Mouse (Mus musculus) limb, embryonic 14.5 days (tissue): ENCODE results near the gene Tuba4a. TPM values are rescaled to one million over a fixed set of nuclear protein-coding genes. Genes with fewer than 3 reads are reported as not detected.
A peak's percentile ranks its signal among the peaks of the same experiment; 100 is the strongest.

Experiments
- ATAC-seq: fragments of 200-750 bp; cut with Nextera tagmentation; 2 replicates; pipeline ENCODE4 v1.8.0; 2017; ENCODE audit warnings: low read depth, moderate number of reproducible peaks, moderate TSS enrichment; ENCODE audit not compliant: low FRiP score
- DNase-seq: peaks from one replicate; pipeline ENCODE4 v3.0.0-alpha.2; 2015; ENCODE audit warnings: low spot score
- H3K27ac ChIP-seq: fragments of 300-500 bp; sonication (generic); replicated peaks from 2 replicates; pipeline ENCODE4 v1.5.1; 2014; ENCODE audit warnings: low read depth, mild to moderate bottlenecking, low read length, moderate library complexity, mixed read lengths
- H3K27me3 ChIP-seq: fragments of 300-500 bp; sonication (generic); 2 replicates; pipeline ENCODE4 v1.6.1; 2014; ENCODE audit warnings: low read length, mixed read lengths; ENCODE audit not compliant: control insufficient read depth, insufficient read depth
- H3K36me3 ChIP-seq: fragments of 300-500 bp; sonication (generic); 2 replicates; pipeline ENCODE4 v1.6.1; 2014; ENCODE audit warnings: mild to moderate bottlenecking, low read length, moderate library complexity, mixed read lengths; ENCODE audit not compliant: control insufficient read depth, insufficient read depth
- H3K4me1 ChIP-seq: fragments of 300-500 bp; sonication (generic); 2 replicates; pipeline ENCODE4 v1.6.1; 2014; ENCODE audit warnings: antibody characterized with exemption, low read length, mixed read lengths; ENCODE audit not compliant: control insufficient read depth, insufficient read depth
- H3K4me2 ChIP-seq: fragments of 300-500 bp; sonication (generic); replicated peaks from 2 replicates; pipeline ENCODE4 v1.6.1; 2014; ENCODE audit warnings: low read depth, mild to moderate bottlenecking, low read length, moderate library complexity; ENCODE audit not compliant: severe bottlenecking
- H3K4me3 ChIP-seq: fragments of 300-500 bp; sonication (generic); replicated peaks from 2 replicates; pipeline ENCODE4 v1.5.1; 2014; ENCODE audit warnings: low read length
- H3K9ac ChIP-seq: fragments of 300-500 bp; sonication (generic); 2 replicates; pipeline ENCODE4 v1.6.1; 2014; ENCODE audit warnings: mild to moderate bottlenecking, low read depth, low read length, moderate library complexity; ENCODE audit not compliant: severe bottlenecking
- H3K9me3 ChIP-seq: fragments of 300-500 bp; sonication (generic); 2 replicates; pipeline ENCODE4 v1.6.1; 2016; ENCODE audit warnings: low read length; ENCODE audit not compliant: control insufficient read depth
- POLR2A ChIP-seq: fragments of 200-500 bp; IDR thresholded peaks from 2 replicates; pipeline ENCODE4 v1.8.0; 2012; ENCODE audit warnings: inconsistent platforms, mild to moderate bottlenecking, moderate library complexity, borderline replicate concordance; ENCODE audit not compliant: insufficient read depth, insufficient read length; ENCODE audit errors: extremely low read depth
- WGBS: fragments of 180-500 bp; shearing (Covaris S2); extraction: QIAGEN DNeasy Blood & Tissue Kit; methylation state at CpG from one replicate; pipeline ENCODE4 v1.1.7; 2014; 5-methylcytosine and 5-hydroxymethylcytosine counted together
- microRNA-seq: library from miRNA; unstranded; fragments of <30 nt; microRNA quantifications from one replicate; pipeline ENCODE4, GENCODE M21; 2016
- polyA plus RNA-seq, 2 experiments: library from polyadenylated mRNA; depleted of rRNA in 1 of 2; stranded (reverse) in 1 of 2; unstranded in 1 of 2; fragments of >200 nt; fragmentation: Nextera tagmentation in 1 of 2; extraction: Ambion mirVana in 1 of 2; gene quantifications; 2 replicates each; pipeline versions ENCODE4 v1.2.1 to v1.2.3; 2012 to 2014

Tuba4a gene
- polyA plus RNA-seq, 2 experiments = 25.1 to 55.9 TPM

- peak overlapping the region; percentile 72 for H3K4me3 ChIP-seq
- no peak for TF ChIP-seq POLR2A
- peak overlapping the region; percentile 56 for H3K9ac ChIP-seq
- peak overlapping the region; percentile 56 for H3K4me2 ChIP-seq
- 8% methylated on average over 7 of the region's 7 CpGs for WGBS
- peak overlapping the region; percentile 81; the same call in 1 of the 2 replicates for H3K27ac ChIP-seq
- no peaks in the 10 kb centered on the region for H3K27me3 ChIP-seq
- no peaks in the 10 kb centered on the region for H3K9me3 ChIP-seq
- peaks cover 10% of the 10 kb centered on the region for H3K4me1 ChIP-seq
- ATAC-seq (no peak; the same call in 1 of the 2 replicates), DNase-seq (no peak)
- peaks cover 28% of the 10 kb centered on the region for H3K36me3 ChIP-seq
Measured at GRCm38 (mm10) chr1:75168093-75168471, 51.6 kb downstream of the Tuba4a start.

Small RNA genes within 50 kb of the gene (microRNA-seq; reads per million reads assigned to microRNA genes)
- gene Gm27943 = not detected

Other genes with a start within 250 kb of the Tuba4a start
- 4.4 and 4.8 TPM in 2 replicates for gene Nhej1, start 94.7 kb downstream of the Tuba4a start, polyA plus RNA-seq (2012; rRNA removed)
- gene Nhej1, start 94.7 kb downstream of the Tuba4a start, polyA plus RNA-seq (2014; fragmentation: Nextera tagmentation; extraction: Ambion mirVana) = 7.8 and 10.8 TPM in 2 replicates
- 0.55 and 0.58 TPM in 2 replicates for gene Slc23a3, start 86.0 kb downstream of the Tuba4a start, polyA plus RNA-seq (2012; rRNA removed)
- 0.11 and 0.12 TPM in 2 replicates for gene Slc23a3, start 86.0 kb downstream of the Tuba4a start, polyA plus RNA-seq (2014; fragmentation: Nextera tagmentation; extraction: Ambion mirVana)
- gene Cnppd1, start 77.2 kb downstream of the Tuba4a start, polyA plus RNA-seq (2012; rRNA removed) = 48.1 and 56.7 TPM in 2 replicates
- gene Cnppd1, start 77.2 kb downstream of the Tuba4a start, polyA plus RNA-seq (2014; fragmentation: Nextera tagmentation; extraction: Ambion mirVana) = 37.8 and 39.7 TPM in 2 replicates
- gene Retreg2, start 77.1 kb downstream of the Tuba4a start, polyA plus RNA-seq (2012; rRNA removed) = 74.8 and 101 TPM in 2 replicates
- 46.4 and 48.1 TPM in 2 replicates for gene Retreg2, start 77.1 kb downstream of the Tuba4a start, polyA plus RNA-seq (2014; fragmentation: Nextera tagmentation; extraction: Ambion mirVana)
- 53.2 and 58.5 TPM in 2 replicates for gene Zfand2b, start 51.2 kb downstream of the Tuba4a start, polyA plus RNA-seq (2012; rRNA removed)
- 40.2 TPM in 2 replicates for gene Zfand2b, start 51.2 kb downstream of the Tuba4a start, polyA plus RNA-seq (2014; fragmentation: Nextera tagmentation; extraction: Ambion mirVana)
- 27.3 and 34.2 TPM in 2 replicates for gene Abcb6, start 39.5 kb downstream of the Tuba4a start, polyA plus RNA-seq (2012; rRNA removed)
- gene Abcb6, start 39.5 kb downstream of the Tuba4a start, polyA plus RNA-seq (2014; fragmentation: Nextera tagmentation; extraction: Ambion mirVana) = 29.7 and 34.1 TPM in 2 replicates
- 34.1 and 34.7 TPM in 2 replicates for gene Ankzf1, start 27.7 kb downstream of the Tuba4a start, polyA plus RNA-seq (2012; rRNA removed)
- 19.2 and 23.2 TPM in 2 replicates for gene Ankzf1, start 27.7 kb downstream of the Tuba4a start, polyA plus RNA-seq (2014; fragmentation: Nextera tagmentation; extraction: Ambion mirVana)
- gene Atg9a, start 27.7 kb downstream of the Tuba4a start, polyA plus RNA-seq (2012; rRNA removed) = 46.1 and 62.3 TPM in 2 replicates
- gene Atg9a, start 27.7 kb downstream of the Tuba4a start, polyA plus RNA-seq (2014; fragmentation: Nextera tagmentation; extraction: Ambion mirVana) = 31.5 and 33.9 TPM in 2 replicates
- 41.4 and 46.0 TPM in 2 replicates for gene Glb1l, start 9.1 kb downstream of the Tuba4a start, polyA plus RNA-seq (2012; rRNA removed)
- 17.7 and 18.2 TPM in 2 replicates for gene Glb1l, start 9.1 kb downstream of the Tuba4a start, polyA plus RNA-seq (2014; fragmentation: Nextera tagmentation; extraction: Ambion mirVana)
- gene Stk16, start 9.0 kb downstream of the Tuba4a start, polyA plus RNA-seq (2012; rRNA removed) = 245 and 269 TPM in 2 replicates
- 110 and 118 TPM in 2 replicates for gene Stk16, start 9.0 kb downstream of the Tuba4a start, polyA plus RNA-seq (2014; fragmentation: Nextera tagmentation; extraction: Ambion mirVana)
- not detected in 2 replicates for gene A630095N17Rik, start 12.2 kb upstream of the Tuba4a start, polyA plus RNA-seq (2012; rRNA removed)
- gene A630095N17Rik, start 12.2 kb upstream of the Tuba4a start, polyA plus RNA-seq (2014; fragmentation: Nextera tagmentation; extraction: Ambion mirVana) = not detected in 2 replicates
- 41.9 and 44.9 TPM in 2 replicates for gene Dnajb2, start 16.5 kb upstream of the Tuba4a start, polyA plus RNA-seq (2012; rRNA removed)
- gene Dnajb2, start 16.5 kb upstream of the Tuba4a start, polyA plus RNA-seq (2014; fragmentation: Nextera tagmentation; extraction: Ambion mirVana) = 20.4 and 22.4 TPM in 2 replicates
- gene Ptprn, start 44.6 kb upstream of the Tuba4a start, polyA plus RNA-seq (2012; rRNA removed) = 0.42 and 0.54 TPM in 2 replicates
- gene Ptprn, start 44.6 kb upstream of the Tuba4a start, polyA plus RNA-seq (2014; fragmentation: Nextera tagmentation; extraction: Ambion mirVana) = 0.12 and 0.44 TPM in 2 replicates
- 0.16 TPM in 1 of 2 replicates, not detected in the other for gene Resp18, start 58.5 kb upstream of the Tuba4a start, polyA plus RNA-seq (2012; rRNA removed)
- not detected in 2 replicates for gene Resp18, start 58.5 kb upstream of the Tuba4a start, polyA plus RNA-seq (2014; fragmentation: Nextera tagmentation; extraction: Ambion mirVana)
- gene Dnpep, start 98.1 kb upstream of the Tuba4a start, polyA plus RNA-seq (2012; rRNA removed) = 126 and 142 TPM in 2 replicates
- 112 and 115 TPM in 2 replicates for gene Dnpep, start 98.1 kb upstream of the Tuba4a start, polyA plus RNA-seq (2014; fragmentation: Nextera tagmentation; extraction: Ambion mirVana)
- gene Des, start 140.5 kb upstream of the Tuba4a start, polyA plus RNA-seq (2012; rRNA removed) = 50.7 and 53.7 TPM in 2 replicates
- gene Des, start 140.5 kb upstream of the Tuba4a start, polyA plus RNA-seq (2014; fragmentation: Nextera tagmentation; extraction: Ambion mirVana) = 59.0 and 78.6 TPM in 2 replicates
- gene Speg, start 155.4 kb upstream of the Tuba4a start, polyA plus RNA-seq (2012; rRNA removed) = 77.9 and 114 TPM in 2 replicates
- 15.3 and 21.8 TPM in 2 replicates for gene Speg, start 155.4 kb upstream of the Tuba4a start, polyA plus RNA-seq (2014; fragmentation: Nextera tagmentation; extraction: Ambion mirVana)
- gene Gmppa, start 216.1 kb upstream of the Tuba4a start, polyA plus RNA-seq (2012; rRNA removed) = 144 and 199 TPM in 2 replicates
- 71.8 and 74.9 TPM in 2 replicates for gene Gmppa, start 216.1 kb upstream of the Tuba4a start, polyA plus RNA-seq (2014; fragmentation: Nextera tagmentation; extraction: Ambion mirVana)
- gene Asic4, start 230.6 kb upstream of the Tuba4a start, polyA plus RNA-seq (2012; rRNA removed) = 0.35 and 0.72 TPM in 2 replicates
- gene Asic4, start 230.6 kb upstream of the Tuba4a start, polyA plus RNA-seq (2014; fragmentation: Nextera tagmentation; extraction: Ambion mirVana) = 0.10 and 0.15 TPM in 2 replicates